Mouse (Mus musculus) frontal cortex, postnatal 14 days (tissue): ENCODE measurements around the gene Abhd14b.

Source experiments
- DNase-seq, 2 experiments: peaks; one replicate each; pipeline ENCODE4 v3.0.0; 2022; ENCODE audit warnings: low spot score in 2 of 2

Gene Abhd14b

GRCm38 (mm10) chr9:106460401-106461025, 13.3 kb downstream of the Abhd14b start:
- DNase-seq = no peak

GRCm38 (mm10) chr9:106461026-106461415, 13.8 kb downstream of the Abhd14b start:
- no peak for DNase-seq

- DNase-seq = no peak
Measured at GRCm38 (mm10) chr9:106461641-106462429, 14.6 kb downstream of the Abhd14b start.

- no peak for DNase-seq
Measured at GRCm38 (mm10) chr9:106462430-106462800, 15.2 kb downstream of the Abhd14b start.

GRCm38 (mm10) chr9:106463122-106464063, 16.1 kb downstream of the Abhd14b start:
- DNase-seq = no peak

GRCm38 (mm10) chr9:106464751-106465541, 17.7 kb downstream of the Abhd14b start:
- DNase-seq = peak in 1 of 2 experiments; percentile 63

- DNase-seq = no peak
Measured at GRCm38 (mm10) chr9:106465571-106466200, 18.4 kb downstream of the Abhd14b start, which contains the start of gene Gpr62. Gene Gpr62 (minus strand): TSS chr9:106465938.

GRCm38 (mm10) chr9:106466721-106467120, 19.5 kb downstream of the Abhd14b start:
- DNase-seq = no peak

GRCm38 (mm10) chr9:106467746-106468145, 20.5 kb downstream of the Abhd14b start:
- DNase-seq = no peak

GRCm38 (mm10) chr9:106469317-106469716, 22.1 kb downstream of the Abhd14b start:
- no peak for DNase-seq

- no peak for DNase-seq
Measured at GRCm38 (mm10) chr9:106469776-106470175, 22.5 kb downstream of the Abhd14b start.

GRCm38 (mm10) chr9:106470991-106471750, 23.9 kb downstream of the Abhd14b start:
- peak in 1 of 2 experiments; percentile 4 for DNase-seq

- peak; percentile 17 to 41 for DNase-seq
Measured at GRCm38 (mm10) chr9:106471892-106472291, 24.6 kb downstream of the Abhd14b start.

GRCm38 (mm10) chr9:106472321-106472720, 25.1 kb downstream of the Abhd14b start:
- DNase-seq = peak in 1 of 2 experiments; percentile 9

GRCm38 (mm10) chr9:106473081-106473752, 26.0 kb downstream of the Abhd14b start:
- peak; percentile 2 to 7 for DNase-seq

- DNase-seq = peak in 1 of 2 experiments; percentile 4
Measured at GRCm38 (mm10) chr9:106473753-106474105, 26.5 kb downstream of the Abhd14b start.

- DNase-seq = peak; percentile 20 to 35
Measured at GRCm38 (mm10) chr9:106474456-106474855, 27.2 kb downstream of the Abhd14b start.

- DNase-seq = peak; percentile 3 to 12
Measured at GRCm38 (mm10) chr9:106475046-106475445, 27.8 kb downstream of the Abhd14b start.

GRCm38 (mm10) chr9:106475663-106476001, 28.4 kb downstream of the Abhd14b start, which contains the start of gene Rrp9:
Gene Rrp9 (plus strand): TSS chr9:106475963.
- peak in 1 of 2 experiments; percentile 6 for DNase-seq
